Mouse (Mus musculus) embryonic facial prominence, embryonic 15.5 days (tissue): ENCODE data around the gene Atf7. TPM values are rescaled to one million over a fixed set of nuclear protein-coding genes. Genes with fewer than 3 reads are reported as not detected.

Experiments used
- ATAC-seq: fragments of 200-750 bp; cut with Nextera tagmentation; 2 replicates; pipeline ENCODE4 v1.8.0; 2017; ENCODE audit warnings: low read depth, moderate TSS enrichment; ENCODE audit not compliant: insufficient number of reproducible peaks, low FRiP score, low TSS enrichment
- H3K27ac ChIP-seq: fragments of 300-500 bp; sonication (generic); replicated peaks from 2 replicates; pipeline ENCODE4 v1.5.1; 2015; ENCODE audit warnings: mild to moderate bottlenecking, inconsistent platforms
- H3K27me3 ChIP-seq: fragments of 300-500 bp; sonication (generic); 2 replicates; pipeline ENCODE4 v1.6.1; 2015; ENCODE audit warnings: inconsistent platforms
- H3K36me3 ChIP-seq: fragments of 300-500 bp; sonication (generic); 2 replicates; pipeline ENCODE4 v1.6.1; 2015; ENCODE audit warnings: mild to moderate bottlenecking, inconsistent platforms
- H3K4me1 ChIP-seq: fragments of 300-500 bp; sonication (generic); 2 replicates; pipeline ENCODE4 v1.6.1; 2015; ENCODE audit warnings: inconsistent platforms
- H3K4me2 ChIP-seq: fragments of 300-500 bp; sonication (generic); replicated peaks from 2 replicates; pipeline ENCODE4 v1.6.1; 2015; ENCODE audit warnings: mild to moderate bottlenecking, inconsistent platforms
- H3K4me3 ChIP-seq: fragments of 300-500 bp; sonication (generic); replicated peaks from 2 replicates; pipeline ENCODE4 v1.5.1; 2015; ENCODE audit warnings: mild to moderate bottlenecking, inconsistent platforms
- H3K9ac ChIP-seq: fragments of 300-500 bp; sonication (generic); 2 replicates; pipeline ENCODE4 v1.6.1; 2015; ENCODE audit warnings: inconsistent platforms
- H3K9me3 ChIP-seq: fragments of 300-500 bp; sonication (generic); replicated peaks from 2 replicates; pipeline ENCODE4 v1.6.1; 2016; ENCODE audit warnings: inconsistent platforms
- WGBS: fragments of 180-500 bp; shearing (Covaris S2); methylation state at CpG from one replicate; pipeline ENCODE4 v1.1.7; 2015; 5-methylcytosine and 5-hydroxymethylcytosine counted together
- microRNA counts: library from miRNA; unstranded; fragments of <30 nt; microRNA quantifications from one replicate; lab custom pipeline; 2016
- microRNA-seq: library from miRNA; unstranded; fragments of <30 nt; microRNA quantifications from one replicate; pipeline ENCODE4, GENCODE M21; 2016; ENCODE audit warnings: borderline number of aligned reads
- polyA plus RNA-seq: library from polyadenylated mRNA; unstranded; fragments of >200 nt; fragmentation: Nextera tagmentation; extraction: Ambion mirVana; gene quantifications from 2 replicates; pipeline ENCODE4 v1.2.1, GENCODE M21; 2015

Gene Atf7
- polyA plus RNA-seq, 1 experiment from 2014 or later: 53.7 TPM

DNA sequence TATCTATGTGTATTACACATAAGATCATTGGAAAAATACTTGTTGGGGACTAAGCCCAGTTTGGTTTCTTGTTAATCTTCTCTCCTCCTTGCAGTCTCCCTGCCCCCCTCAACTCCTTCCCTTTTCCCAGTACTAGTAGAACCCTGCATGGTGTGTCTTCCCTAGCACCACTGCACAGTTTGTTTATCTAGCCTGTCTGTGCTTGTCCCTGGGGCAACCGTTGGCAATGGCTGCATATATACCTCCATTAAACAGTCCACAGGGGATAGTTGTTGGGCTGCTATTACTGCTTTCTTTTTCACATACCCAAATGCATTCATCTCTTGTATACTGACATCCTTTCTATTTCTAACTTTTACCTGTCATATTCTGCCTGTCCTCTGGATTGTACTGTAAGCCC is 137.6 kb downstream of the Atf7 start:
- Histone ChIP-seq H3K9ac (no peak overlapping the region), H3K4me1 (no peaks in the 10 kb centered on the region), H3K4me3 (no peak overlapping the region), H3K27ac (no peak overlapping the region), H3K27me3 (no peaks in the 10 kb centered on the region), H3K4me2 (no peak overlapping the region), H3K9me3 (no peaks in the 10 kb centered on the region), H3K36me3 (peaks cover 75% of the 10 kb centered on the region)
- no peak for ATAC-seq
- 65% methylated on average over 1 of the region's 1 CpGs for WGBS

DNA sequence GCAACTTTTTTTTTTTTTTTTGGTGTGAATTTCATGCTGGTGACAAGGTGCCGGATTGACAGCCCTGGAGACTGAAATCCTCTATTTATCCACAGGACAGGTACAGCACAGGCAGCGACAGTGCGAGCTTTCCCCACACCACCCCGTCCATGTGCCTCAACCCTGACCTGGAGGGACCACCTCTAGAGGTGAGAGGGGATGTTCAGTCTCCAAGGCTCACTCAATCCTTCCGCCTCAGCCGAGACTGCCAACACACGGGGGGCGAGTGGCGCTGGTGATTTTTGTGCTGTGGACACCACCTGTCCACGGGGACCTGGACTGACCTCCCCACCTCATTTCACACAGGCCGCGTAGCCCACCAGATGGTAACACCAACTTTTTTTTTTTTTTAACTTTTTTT is 139.4 kb downstream of the Atf7 start:
- Histone ChIP-seq H3K9me3 (no peaks in the 10 kb centered on the region), H3K4me3 (no peak overlapping the region), H3K36me3 (peaks cover 81% of the 10 kb centered on the region), H3K4me2 (no peak overlapping the region), H3K27me3 (no peaks in the 10 kb centered on the region), H3K9ac (no peak overlapping the region), H3K27ac (no peak overlapping the region), H3K4me1 (no peaks in the 10 kb centered on the region)
- ATAC-seq: no peak
- WGBS: 92% methylated on average over 12 of the region's 12 CpGs

DNA sequence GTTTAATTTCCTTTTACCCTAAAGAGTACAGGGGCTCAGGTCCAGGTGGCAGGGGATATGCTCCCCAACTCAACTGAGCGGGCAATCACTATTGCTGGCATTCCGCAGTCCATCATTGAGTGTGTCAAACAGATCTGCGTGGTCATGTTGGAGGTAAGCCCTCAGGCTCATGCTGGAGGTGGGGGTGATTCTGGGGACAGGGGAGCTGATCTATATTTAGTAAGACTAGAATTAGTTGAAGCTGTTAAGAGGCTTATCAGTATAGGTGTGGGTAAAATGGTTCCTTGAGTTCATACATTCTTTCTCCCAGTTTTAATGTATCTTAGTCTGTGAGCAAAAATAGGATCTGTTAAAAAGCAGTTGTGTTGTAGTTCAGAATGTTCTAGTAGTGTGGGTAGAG is 142.1 kb downstream of the Atf7 start:
- Histone ChIP-seq H3K9ac (no peak overlapping the region), H3K4me1 (no peaks in the 10 kb centered on the region), H3K9me3 (no peaks in the 10 kb centered on the region), H3K27ac (no peak overlapping the region), H3K4me3 (no peak overlapping the region), H3K36me3 (peaks cover 68% of the 10 kb centered on the region), H3K4me2 (no peak overlapping the region), H3K27me3 (no peaks in the 10 kb centered on the region)
- no peak for ATAC-seq
- WGBS: 82% methylated on average over 3 of the region's 3 CpGs

MicroRNAs encoded within 50 kb of the gene (microRNA counts, 519-probe panel; counts per million panel counts)
- 1,857 counts per million, percentile 30 among the panel's probes with 10 or more counts for microRNA mmu-miR-688 (lab: Ali Mortazavi, UCI)

Small RNA genes lying within 50 kb of the gene (microRNA-seq; reads per million reads assigned to microRNA genes)
- not detected for gene Mir688

Other genes starting within 250 kb of the Atf7 start
- gene Sp1, start 219.3 kb downstream of the Atf7 start, polyA plus RNA-seq: 10.0 and 11.8 TPM in 2 replicates
- gene Amhr2, start 180.1 kb downstream of the Atf7 start, polyA plus RNA-seq: 0.59 and 0.75 TPM in 2 replicates
- gene Prr13, start 166.4 kb downstream of the Atf7 start, polyA plus RNA-seq: 89.4 and 93.7 TPM in 2 replicates
- gene Pcbp2, start 154.9 kb downstream of the Atf7 start, polyA plus RNA-seq: 223 and 231 TPM in 2 replicates
- gene Gm10337, start 121.7 kb downstream of the Atf7 start, polyA plus RNA-seq: 5.1 TPM in 1 of 2 replicates, not detected in the other
- gene Map3k12, start 108.4 kb downstream of the Atf7 start, polyA plus RNA-seq: 19.8 and 21.3 TPM in 2 replicates
- 83.9 and 94.7 TPM in 2 replicates for gene Tarbp2, start 107.3 kb downstream of the Atf7 start, polyA plus RNA-seq
- 3.8 and 3.9 TPM in 2 replicates for gene Npff, start 100.5 kb downstream of the Atf7 start, polyA plus RNA-seq
- gene Gm28047, start 397 bp downstream of the Atf7 start, polyA plus RNA-seq: 0.56 TPM in 1 of 2 replicates, not detected in the other
- gene Atp5g2, start 46.9 kb upstream of the Atf7 start, polyA plus RNA-seq: 59.0 and 65.5 TPM in 2 replicates
- 67.2 and 69.0 TPM in 2 replicates for gene Calcoco1, start 96.7 kb upstream of the Atf7 start, polyA plus RNA-seq